Comparison of ENCODE assay signal across 8 mouse cellular contexts in the genomic region with DNA sequence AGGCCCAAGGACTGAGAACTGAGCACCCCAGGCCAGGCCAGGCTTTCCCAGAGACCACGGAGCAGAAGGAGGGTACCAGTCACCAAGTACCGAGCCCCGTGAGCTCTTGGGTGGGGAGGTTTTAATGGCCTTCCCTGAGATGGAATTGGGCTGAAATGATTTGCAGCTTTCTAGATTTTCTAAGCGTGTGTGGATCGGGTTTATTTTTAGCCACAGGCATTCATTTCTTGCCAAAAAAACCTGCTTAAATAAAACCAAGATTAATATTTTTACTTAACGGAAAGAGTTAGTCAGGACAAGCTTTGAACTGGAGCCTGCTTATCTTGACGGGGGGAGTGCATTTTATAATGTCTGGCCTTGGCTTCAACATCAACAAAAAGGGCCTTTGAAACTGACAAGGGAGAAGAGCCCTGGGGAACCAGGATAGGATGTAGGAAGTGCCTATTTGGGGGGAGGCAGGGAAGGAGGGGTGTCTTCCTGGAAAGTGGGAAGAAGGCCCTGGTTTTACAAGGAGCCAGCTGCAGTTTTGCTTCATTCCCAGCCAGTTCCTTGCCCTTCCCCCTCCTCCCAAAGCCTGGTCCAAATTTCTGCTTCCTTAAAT. TPM values are rescaled to one million over a fixed set of nuclear protein-coding genes. Genes with fewer than 3 reads are reported as not detected.
DNase-seq lines count a peak whose midpoint lies in the region; ATAC-seq lines count a peak whose summit lies in the region.

No protein-coding gene starts in this region.

- intact Hi-C loops in gastrocnemius, postnatal 14 days (cut with DNase I; ENCODE audit: low total_unique reads), result no loop called here

- no peak overlapping the region for H3K4me3 ChIP-seq in forebrain, embryonic 16.5 days (replicated peaks; ENCODE audit: low read length)
- no peak overlapping the region for H3K4me3 ChIP-seq in forebrain, embryonic 14.5 days (ENCODE audit: low read depth, low read length)
- no peak overlapping the region for H3K4me3 ChIP-seq in kidney, embryonic 16.5 days (ENCODE audit: low read length)

- H3K27me3 ChIP-seq in forebrain, embryonic 16.5 days (replicated peaks; ENCODE audit: control insufficient read depth, insufficient read depth, low read length), result no peaks in the 10 kb centered on the region
- no peaks in the 10 kb centered on the region for H3K27me3 ChIP-seq in forebrain, embryonic 14.5 days (replicated peaks; ENCODE audit: control insufficient read depth, insufficient read depth, low read length)
- no peaks in the 10 kb centered on the region for H3K27me3 ChIP-seq in kidney, embryonic 16.5 days (ENCODE audit: insufficient read depth, low read length)

- H3K27ac ChIP-seq in forebrain, embryonic 16.5 days (ENCODE audit: low read length), result peak overlapping the region; percentile 62
- no peak overlapping the region for H3K27ac ChIP-seq in forebrain, embryonic 14.5 days (ENCODE audit: low read depth, low read length)
- H3K27ac ChIP-seq in kidney, embryonic 16.5 days (ENCODE audit: low read length), result peak overlapping the region; percentile 89

- WGBS in forebrain, embryonic 16.5 days, result 64% methylated on average over 7 of the region's 7 CpGs
- WGBS in forebrain, embryonic 14.5 days, result 82% methylated on average over 7 of the region's 7 CpGs
- 26% methylated on average over 7 of the region's 7 CpGs for WGBS in kidney, embryonic 16.5 days

- no peak overlapping the region for H3K4me2 ChIP-seq in forebrain, embryonic 16.5 days (ENCODE audit: low read length)
- no peak overlapping the region for H3K4me2 ChIP-seq in forebrain, embryonic 14.5 days (ENCODE audit: low read length)
- no peak overlapping the region for H3K4me2 ChIP-seq in kidney, embryonic 16.5 days (replicated peaks; ENCODE audit: low read depth, low read length)

- H3K4me1 ChIP-seq in forebrain, embryonic 16.5 days (replicated peaks; ENCODE audit: control insufficient read depth, insufficient read depth, low read length), result peaks cover 14% of the 10 kb centered on the region
- no peaks in the 10 kb centered on the region for H3K4me1 ChIP-seq in forebrain, embryonic 14.5 days (ENCODE audit: control insufficient read depth, insufficient read depth, low read length)
- peaks cover 56% of the 10 kb centered on the region for H3K4me1 ChIP-seq in kidney, embryonic 16.5 days (ENCODE audit: insufficient read depth, low read length)

- no peaks in the 10 kb centered on the region for H3K9me3 ChIP-seq in forebrain, embryonic 16.5 days (ENCODE audit: control insufficient read depth, low read length)
- no peaks in the 10 kb centered on the region for H3K9me3 ChIP-seq in forebrain, embryonic 14.5 days (replicated peaks; ENCODE audit: control insufficient read depth, low read length)
- no peaks in the 10 kb centered on the region for H3K9me3 ChIP-seq in kidney, embryonic 16.5 days (ENCODE audit: low read length)

- H3K9ac ChIP-seq in forebrain, embryonic 16.5 days (replicated peaks; ENCODE audit: low read depth, low read length), result no peak overlapping the region
- no peak overlapping the region for H3K9ac ChIP-seq in forebrain, embryonic 14.5 days (ENCODE audit: low read length)
- no peak overlapping the region for H3K9ac ChIP-seq in kidney, embryonic 16.5 days (replicated peaks; ENCODE audit: low read length)

- no peaks in the 10 kb centered on the region for H3K36me3 ChIP-seq in forebrain, embryonic 16.5 days (ENCODE audit: control insufficient read depth, insufficient read depth)
- H3K36me3 ChIP-seq in forebrain, embryonic 14.5 days (ENCODE audit: control insufficient read depth, insufficient read depth, low read length), result no peaks in the 10 kb centered on the region
- 0 out of 2 replicates have a peak, but pooled peaks cover 3% of the 10 kb centered on the region for H3K36me3 ChIP-seq in kidney, embryonic 16.5 days (ENCODE audit: insufficient read depth, low read length)

- DNase-seq in forebrain, embryonic 14.5 days (ENCODE audit: low spot score), result no peak
- peak; percentile 12 for DNase-seq in testis, postnatal 14 days (ENCODE audit: low spot score)
- DNase-seq in testis, postnatal 10 days (ENCODE audit: low spot score), result no peak
- DNase-seq in telencephalon, adult 2 months (ENCODE audit: low read depth, low spot score), result peak; percentile 38
- DNase-seq in gastrocnemius, postnatal 14 days, result no peak

- no peak for ATAC-seq in forebrain, embryonic 16.5 days
- no peak for ATAC-seq in forebrain, embryonic 14.5 days
- peak; percentile 67 for ATAC-seq in kidney, embryonic 16.5 days (ENCODE audit: low FRiP score, low TSS enrichment)
- no peak for ATAC-seq in CD4-positive, CD25-positive, alpha-beta regulatory T cell, adult 4 months

RNA-seq across cellular contexts. Expression of a gene that starts 31.6 kb away (rescaled TPM):
- polyA plus RNA-seq in forebrain, embryonic 16.5 days (2015; fragmentation: Nextera tagmentation; extraction: Ambion mirVana), result 21.4 and 23.5 TPM in 2 replicates
- 7.9 and 13.8 TPM in 2 replicates for polyA plus RNA-seq in forebrain, embryonic 14.5 days (2014; fragmentation: Nextera tagmentation; extraction: Ambion mirVana)
- 114 TPM in 2 replicates for polyA plus RNA-seq in kidney, embryonic 16.5 days (2015; fragmentation: Nextera tagmentation; extraction: Ambion mirVana)
- polyA plus RNA-seq in CD4-positive, CD25-positive, alpha-beta regulatory T cell, adult 4 months (2017; shearing (Covaris generic)), result not detected
- 10 to 100 TPM; 80.1 to 91.6 TPM for total RNA-seq in gastrocnemius, postnatal 14 days (2021)

Comparison
In these comparisons a context has a peak if more than half of its experiments do, and no peak if none do; other contexts are left out.
1. DNase-seq: peak in testis, postnatal 14 days (single experiment) and telencephalon, adult 2 months (single experiment); none in forebrain, embryonic 14.5 days (single experiment), testis, postnatal 10 days (single experiment) and gastrocnemius, postnatal 14 days (single experiment).